Mouse (Mus musculus) frontal cortex, postnatal 36 days (tissue): ENCODE results near the gene Caps2.
"Not testable (repeated sequence)": the region's sequence is repeated elsewhere in the genome, so short reads cannot be mapped to it uniquely, and the experiment has no call there.

Experiments used
- DNase-seq, 2 experiments: peaks; one replicate each; pipeline ENCODE4 v3.0.0; 2022; ENCODE audit warnings: low spot score in 2 of 2

The Caps2 gene

DNA sequence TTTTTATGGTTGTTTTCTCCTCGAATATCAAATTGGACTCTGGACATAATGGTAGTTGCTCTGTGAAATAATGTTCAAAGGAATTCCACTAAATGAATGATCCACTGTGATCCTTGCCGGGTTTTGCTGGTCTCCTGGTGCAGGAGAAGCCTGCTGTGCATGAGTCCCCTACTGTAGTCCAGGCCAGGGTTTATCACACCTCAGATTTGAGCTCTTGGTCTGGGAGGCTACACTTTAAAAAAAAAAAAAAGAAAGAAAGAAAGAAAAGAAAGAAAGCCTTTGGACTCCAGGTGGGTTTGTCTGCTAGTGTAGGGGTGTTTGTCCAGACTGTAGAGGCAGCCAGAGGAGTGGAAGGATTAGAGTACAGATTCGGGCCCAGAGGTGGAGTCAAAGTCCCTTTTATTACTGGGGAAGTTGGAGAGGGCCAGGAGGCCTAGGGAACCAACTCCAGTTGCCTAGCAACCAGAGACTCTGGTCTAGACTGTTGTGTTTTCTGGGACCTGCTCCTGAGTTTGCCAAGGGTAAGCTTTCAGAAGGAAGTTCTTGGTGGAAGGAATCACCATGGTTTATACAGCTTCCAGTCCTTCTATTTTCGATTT lies at the start of gene Caps2:
TSS of gene Caps2 (plus strand) at position 454 of the 599 bp plus-strand sequence.
- no peak for DNase-seq

DNA sequence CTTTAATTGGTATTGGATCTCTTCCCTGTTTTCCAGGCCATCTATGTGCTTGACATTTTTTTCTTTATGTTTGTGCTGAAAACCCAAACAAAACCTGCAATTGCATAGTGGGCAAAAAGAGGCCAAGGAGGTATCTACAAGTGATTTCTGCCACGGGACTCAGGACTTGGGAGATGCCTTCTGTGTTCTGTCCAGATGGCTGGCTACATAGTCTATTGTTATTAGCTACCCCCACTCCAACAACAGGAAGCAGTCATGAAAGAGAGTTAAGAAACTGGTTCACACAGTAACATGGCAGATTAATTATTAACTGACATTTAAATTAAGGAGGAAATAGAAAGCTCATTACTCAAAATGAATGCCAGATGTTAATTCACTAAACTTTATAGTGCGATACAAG lies 38.3 kb upstream of the Caps2 start:
- DNase-seq: not testable (repeated sequence)

DNA sequence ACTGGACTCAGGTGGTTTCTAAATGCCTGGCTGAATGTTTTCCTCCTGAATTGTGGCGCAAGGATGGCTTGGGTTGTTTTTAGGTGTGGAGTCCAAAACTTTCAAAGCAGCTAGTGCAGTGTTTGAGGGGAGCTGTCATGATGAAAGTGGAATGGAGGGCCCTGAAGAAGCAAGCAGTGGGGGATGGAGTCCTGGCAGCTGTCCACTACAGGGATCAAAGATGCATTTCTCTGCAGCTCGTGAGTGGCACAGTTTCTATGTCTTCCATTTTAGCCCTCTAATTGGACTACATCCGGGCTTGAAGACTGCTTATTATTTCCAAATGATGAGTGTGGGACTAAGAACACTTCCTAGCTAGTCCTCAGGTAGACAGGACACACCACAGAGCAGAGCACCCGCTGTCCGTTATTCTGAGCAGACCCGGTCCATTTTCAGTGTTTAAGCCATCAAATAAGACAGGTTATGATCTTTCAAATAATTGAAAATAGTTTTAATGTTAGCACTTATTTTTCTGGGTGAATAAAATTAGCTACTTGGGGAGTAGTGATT lies 35.7 kb upstream of the Caps2 start:
- not testable (repeated sequence) for DNase-seq

DNA sequence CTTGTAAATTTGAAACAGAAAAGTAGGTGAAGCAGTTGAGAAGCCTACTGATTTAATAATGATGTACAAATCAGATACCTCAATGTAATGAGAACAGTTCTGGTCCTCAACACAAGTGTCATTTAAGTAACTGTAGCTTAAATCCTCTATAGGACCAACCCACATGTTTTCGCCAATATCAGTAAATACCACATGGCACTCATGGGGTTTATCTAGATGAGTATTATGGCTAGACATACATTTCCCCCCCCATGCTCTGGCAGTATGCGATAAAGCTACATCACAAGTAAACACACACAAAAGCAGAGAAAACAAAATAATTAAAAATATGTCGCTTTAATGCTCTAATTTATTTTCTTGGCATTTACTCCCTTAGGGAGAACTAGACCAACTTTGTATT lies 31.2 kb upstream of the Caps2 start:
- DNase-seq: no peak

DNA sequence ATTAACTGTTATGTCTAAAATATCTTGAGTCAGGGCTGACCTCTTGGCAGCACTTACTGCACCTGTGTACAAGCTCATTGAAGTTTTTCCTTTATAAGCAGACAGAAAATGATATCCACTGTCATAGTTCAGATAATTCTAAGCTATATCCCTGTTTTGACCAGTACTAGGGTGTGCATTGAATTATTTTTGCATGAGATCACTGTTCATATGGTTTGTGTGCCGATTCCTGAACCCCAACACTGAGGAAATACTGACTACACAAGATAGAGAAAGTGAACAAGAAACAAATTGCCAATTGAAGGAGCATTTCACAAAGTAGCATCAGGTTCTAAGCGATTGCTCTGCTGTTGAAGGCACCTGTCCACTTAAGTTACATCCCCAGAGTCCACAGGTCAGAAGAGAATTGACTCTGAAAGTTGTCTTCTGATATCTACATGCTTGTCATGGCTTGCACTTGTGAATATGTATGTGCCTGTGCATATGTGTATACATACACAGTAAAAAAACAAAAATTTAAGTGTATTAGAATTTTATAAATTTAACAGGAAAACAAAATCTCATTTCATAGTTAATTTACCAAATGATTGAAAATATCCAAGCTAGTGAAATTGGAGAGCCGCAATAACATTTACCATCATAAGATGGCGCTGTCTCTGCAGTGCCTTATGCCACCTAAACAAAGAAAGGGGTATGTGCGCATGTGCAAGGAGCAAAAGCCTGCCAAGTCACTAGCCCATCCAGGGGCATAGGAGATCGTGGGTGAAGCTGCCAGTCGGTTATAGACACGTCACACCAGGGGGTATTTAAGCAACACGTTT lies 25.2 kb upstream of the Caps2 start:
- DNase-seq: peak; percentile 37 to 41

DNA sequence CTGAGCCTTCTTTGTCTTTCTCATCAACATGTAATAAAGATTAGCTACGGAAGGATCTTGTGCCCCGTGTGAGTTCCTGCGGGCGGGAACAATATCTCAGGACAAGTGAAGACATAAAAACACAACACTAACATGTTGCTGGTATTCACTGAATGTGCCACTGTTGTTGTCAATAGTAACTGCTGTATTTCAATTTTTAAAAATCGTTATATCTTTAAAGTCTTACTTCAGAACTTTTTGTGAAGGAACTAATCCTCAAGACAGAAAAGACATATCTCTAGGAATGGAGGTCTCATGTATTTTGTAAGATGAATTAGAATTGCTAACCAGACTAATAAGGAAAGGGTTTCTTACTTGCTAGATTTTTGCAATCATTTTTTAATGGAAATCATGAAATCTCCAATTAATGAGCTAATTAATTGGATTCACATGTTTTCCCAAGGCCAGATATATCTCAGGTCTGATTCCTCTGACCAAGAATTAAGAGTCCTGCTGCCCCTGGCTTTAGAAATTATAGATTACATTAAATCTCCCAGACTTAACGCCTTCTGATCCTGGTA lies 24.5 kb upstream of the Caps2 start:
- DNase-seq: no peak

DNA sequence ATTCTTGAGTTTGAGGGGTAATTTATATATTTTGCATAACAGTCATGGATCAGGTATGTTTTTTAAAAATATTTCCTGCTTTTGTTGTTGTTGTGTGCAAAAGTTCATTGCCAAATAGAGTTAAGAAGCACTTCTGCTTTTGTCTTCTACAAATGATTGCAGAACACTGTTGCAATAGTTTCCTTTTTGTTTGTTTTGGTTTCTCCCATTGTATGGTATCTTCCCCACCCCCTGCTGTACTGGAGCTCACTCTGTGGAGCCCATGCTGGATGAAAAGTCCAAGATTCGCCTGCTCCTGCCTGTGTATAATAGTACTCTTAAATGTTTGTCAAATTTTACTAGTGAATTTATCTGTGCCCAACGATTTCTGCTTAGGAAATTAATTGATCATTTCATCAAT lies 23.6 kb upstream of the Caps2 start:
- DNase-seq: no peak

DNA sequence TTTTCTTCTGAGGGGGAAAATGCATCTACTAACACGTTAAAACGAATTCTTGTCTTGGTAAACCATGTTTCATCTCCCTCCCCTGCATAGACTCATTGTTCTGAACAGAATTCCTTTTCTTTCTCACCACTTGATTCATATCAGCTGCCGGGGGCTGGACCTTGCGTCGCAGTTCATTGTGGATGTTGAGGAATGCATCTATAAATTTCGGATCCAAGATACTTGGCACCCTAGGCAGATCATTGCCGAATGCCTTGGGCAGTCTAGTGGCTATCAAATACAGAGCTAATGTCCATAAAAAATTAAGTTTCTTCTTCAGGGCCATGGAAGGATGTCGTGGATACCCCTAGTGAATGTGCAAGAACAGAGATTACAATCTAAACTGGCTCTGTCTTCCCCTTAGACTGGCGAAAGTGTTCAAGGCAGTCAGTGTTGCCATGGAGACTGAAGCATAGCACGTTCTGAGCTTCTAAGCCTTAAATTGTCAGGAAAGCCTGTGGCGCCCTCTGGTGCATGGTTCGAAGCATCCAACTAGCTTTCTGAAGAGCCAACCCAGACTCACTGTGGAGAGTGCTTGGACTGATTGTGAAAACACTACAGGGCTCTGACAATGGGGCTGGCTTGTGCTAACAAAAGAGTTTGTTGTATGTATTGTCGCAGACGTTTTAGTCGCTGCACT lies 3.4 kb upstream of the Caps2 start, which contains the start of gene Glipr1l3:
TSS of gene Glipr1l3 (minus strand) at position 446 of the 679 bp plus-strand sequence.
- DNase-seq: peak; percentile 88 to 91

DNA sequence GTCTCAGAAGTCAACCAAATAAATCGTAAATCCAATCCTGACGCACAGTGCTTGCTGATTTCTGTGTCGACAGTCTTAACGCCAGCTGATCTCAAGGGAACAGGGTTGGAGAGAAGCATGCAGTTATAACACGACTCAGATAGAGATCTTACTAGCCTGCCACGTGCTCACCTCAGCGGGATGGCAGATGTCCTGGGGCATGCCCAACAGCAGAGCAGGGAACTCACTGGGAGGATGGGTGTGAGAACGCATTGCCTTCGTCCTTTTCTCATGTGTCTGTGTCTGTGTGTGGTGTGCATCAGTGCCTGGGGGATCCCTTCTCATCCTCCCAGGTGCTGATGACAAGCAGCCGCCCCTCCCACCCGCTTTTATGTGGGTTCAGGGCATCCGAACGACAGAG lies 13.6 kb downstream of the Caps2 start:
- not testable (repeated sequence) for DNase-seq

DNA sequence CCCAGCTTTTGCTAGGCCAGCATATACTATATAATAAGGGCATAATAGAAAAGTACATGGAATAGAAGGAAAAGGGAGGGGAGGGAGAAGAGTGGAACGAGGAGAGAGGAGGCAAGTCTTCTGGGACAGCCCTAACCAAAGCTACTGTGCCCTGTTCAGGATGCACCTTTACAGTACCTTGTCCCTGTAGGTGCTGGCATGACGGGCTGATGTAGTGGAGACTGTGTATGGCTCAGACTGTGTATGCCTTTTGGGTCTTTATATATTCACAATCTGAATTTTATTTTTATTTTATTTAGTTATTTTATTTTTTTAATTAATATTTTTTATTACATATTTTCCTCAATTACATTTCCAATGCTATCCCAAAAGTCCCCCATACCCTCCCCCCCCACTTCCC lies 30.5 kb downstream of the Caps2 start:
- not testable (repeated sequence) for DNase-seq

DNA sequence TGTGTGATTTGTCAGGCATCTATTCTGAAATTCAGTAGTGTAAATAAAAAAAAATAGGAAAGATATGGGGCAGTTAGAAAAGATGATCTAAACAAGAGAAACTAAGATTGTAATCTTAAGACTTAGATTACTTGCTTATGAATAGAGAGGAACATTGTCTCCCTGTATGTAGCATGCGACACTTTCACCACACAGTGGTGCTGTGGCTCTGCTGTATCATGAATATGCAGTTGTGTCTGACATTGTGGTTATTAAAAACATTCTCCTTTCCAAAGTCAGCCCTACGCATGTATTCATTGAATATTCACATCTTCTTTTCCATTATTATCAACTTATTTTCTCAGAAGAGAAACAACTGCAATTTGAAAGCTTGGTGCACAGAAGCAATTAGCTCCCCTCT lies 40.0 kb downstream of the Caps2 start:
- DNase-seq: peak; percentile 19 to 61

DNA sequence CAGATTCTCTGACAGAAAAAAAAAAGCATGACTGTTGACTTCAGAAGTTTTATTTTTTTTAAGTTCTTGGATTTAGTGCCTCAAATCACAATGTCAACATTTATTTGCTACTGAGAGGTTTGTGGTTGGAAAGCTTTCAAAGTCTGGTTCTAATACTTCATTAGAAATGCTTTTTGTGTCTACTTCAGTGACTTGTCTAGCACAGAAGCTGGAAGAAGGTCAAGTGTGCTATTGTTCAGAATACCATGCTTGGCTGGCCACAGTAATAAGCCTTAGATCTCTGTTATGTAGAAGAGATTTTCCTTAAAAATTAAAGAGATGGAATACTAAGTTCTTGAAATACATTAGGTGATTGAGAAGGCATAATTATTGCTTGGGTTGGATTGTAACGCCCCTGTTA lies 63.7 kb downstream of the Caps2 start:
- DNase-seq: no peak

DNA sequence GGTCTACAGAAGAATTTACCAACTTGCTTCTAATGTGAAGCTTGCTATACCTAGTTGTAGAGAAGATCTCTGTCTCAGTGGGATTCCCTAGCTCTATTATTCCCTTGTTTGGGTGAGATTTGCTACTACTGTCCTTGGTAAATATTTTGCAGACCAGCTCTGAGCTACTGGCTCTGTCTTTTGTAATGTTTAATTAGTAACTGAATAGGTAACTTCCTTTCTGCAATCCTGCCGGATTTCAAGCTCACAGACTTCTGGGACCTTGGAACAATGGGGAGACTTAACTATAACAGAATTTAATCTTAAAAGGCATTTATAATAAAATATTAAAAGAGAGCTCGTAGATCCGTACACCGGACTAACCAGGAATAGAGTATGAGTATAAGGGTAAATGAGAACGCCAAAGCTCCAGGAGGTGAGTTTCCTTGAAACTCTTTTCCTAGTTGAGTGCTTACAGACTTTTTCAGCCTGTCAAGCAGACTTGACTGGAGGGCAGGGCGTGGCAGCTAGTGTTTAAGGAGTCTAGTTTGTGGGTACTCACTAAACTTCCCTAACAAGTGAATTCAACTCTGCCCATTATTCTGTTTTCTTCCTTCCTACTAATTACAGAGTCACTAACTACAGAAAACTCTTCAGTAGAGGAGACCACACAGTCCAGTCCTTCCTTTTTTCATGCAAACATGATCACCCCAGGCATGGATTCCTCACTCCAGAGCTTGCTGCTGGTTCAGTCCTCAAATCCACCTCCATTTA lies 65.8 kb downstream of the Caps2 start:
- DNase-seq: not testable (repeated sequence)

DNA sequence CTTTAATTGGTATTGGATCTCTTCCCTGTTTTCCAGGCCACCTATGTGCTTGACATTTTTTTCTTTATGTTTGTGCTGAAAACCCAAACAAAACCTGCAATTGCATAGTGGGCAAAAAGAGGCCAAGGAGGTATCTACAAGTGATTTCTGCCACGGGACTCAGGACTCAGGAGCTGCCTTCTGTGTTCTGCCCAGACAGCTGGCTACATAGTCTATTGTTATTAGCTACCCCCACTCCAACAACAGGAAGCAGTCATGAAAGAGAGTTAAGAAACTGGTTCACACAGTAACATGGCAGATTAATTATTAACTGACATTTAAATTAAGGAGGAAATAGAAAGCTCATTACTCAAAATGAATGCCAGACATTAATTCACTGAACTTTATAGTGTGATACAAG lies 69.3 kb downstream of the Caps2 start:
- not testable (repeated sequence) for DNase-seq

DNA sequence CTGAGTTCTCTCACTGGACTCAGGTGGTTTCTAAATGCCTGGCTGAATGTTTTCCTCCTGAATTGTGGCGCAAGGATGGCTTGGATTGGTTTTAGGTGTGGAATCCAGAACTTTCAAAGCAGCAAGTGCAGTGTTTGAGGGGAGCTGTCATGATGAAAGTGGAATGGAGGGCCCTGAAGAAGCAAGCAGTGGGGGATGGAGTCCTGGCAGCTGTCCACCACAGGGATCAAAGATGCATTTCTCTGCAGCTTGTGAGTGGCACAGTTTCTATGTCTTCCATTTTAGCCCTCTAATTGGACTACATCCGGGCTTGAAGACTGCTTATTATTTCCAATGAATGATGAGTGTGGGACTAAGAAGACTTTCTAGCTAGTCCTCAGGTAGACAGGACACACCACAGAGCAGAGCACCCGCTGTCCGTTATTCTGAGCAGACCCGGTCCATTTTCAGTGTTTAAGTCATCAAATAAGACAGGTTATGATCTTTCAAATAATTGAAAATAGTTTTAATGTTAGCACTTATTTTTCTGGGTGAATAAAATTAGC lies 72.0 kb downstream of the Caps2 start:
- not testable (repeated sequence) for DNase-seq

DNA sequence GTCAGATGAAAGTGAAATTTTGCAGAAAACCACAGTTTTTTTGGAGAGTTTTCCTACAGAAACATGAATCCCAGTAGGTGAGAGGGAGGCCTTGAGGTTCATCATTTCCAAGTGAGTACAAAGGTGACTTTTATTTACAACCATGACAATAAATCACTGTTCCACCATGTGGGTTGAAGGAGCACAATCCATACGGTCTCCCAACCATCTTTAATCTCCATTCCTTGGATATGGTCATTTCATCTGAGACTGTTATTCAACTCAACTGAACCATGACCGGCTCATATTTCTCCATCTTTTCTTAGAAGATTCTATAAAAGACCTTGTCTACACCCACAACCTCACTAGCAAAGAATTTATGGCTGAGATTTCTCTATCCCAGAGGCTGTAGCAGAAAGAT lies 84.9 kb downstream of the Caps2 start:
- no peak for DNase-seq

DNA sequence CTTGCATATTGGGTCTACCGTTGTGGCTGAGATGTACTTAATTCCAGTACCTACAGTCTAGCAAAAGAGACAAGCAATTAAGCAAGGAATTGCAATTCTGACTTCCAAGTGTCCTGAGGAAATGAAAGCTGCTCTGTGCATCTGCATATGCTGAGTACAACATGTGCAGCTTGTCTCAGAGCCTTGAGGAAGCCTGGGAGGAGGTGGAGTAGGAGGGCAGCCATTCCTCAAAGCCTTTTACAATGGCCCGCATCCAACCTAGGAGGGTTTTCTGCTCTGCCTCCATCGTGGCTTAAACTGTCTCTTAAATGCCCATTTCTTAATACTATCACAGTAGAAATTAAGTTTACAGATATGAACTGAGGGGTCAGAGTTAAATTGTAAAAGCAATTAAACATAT lies 100.0 kb downstream of the Caps2 start:
- DNase-seq: peak; percentile 50 to 52
